Mouse (Mus musculus) frontal cortex, adult 2 months (tissue): ENCODE measurements at regions not wholly inside any gene's neighbourhood (a gene's known extent, or its start where the extent isn't known, plus 50 kb on each side); places are given as distances from the start of the nearest gene placed in this dataset.
"Not testable (repeated sequence)": the region's sequence is repeated elsewhere in the genome, so short reads cannot be mapped to it uniquely, and the experiment has no call there.

ENCODE experiments used
- DNase-seq, 2 experiments: peaks; one replicate each; pipeline ENCODE4 v3.0.0; 2022; ENCODE audit warnings: low spot score in 1 of 2; ENCODE audit errors: extremely low spot score in 1 of 2

DNA sequence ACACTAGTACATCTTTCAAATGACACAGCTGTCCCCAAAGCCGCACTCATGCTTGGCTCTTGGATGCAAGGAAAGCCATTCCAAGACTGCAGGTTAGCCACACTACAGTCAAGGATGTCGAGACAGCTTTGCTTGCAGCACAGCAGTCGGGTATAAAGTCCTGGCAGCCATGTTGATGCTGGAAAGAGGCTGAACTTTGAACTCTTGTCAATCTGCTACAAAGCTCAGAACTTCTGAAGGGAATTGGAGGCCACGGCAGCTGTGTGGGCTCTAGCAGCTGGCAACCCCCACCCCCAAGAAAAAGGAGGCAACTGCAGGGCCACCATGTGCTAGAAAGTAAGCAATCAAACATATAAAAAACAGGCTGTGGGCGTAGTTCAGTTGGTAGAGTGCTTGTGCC is 90.0 kb upstream of the Zcchc2 start:
- no peak for DNase-seq

- DNase-seq = no peak
Observed at GRCm38 (mm10) chr1:105900920-105901319, 89.3 kb upstream of the Zcchc2 start.

DNA sequence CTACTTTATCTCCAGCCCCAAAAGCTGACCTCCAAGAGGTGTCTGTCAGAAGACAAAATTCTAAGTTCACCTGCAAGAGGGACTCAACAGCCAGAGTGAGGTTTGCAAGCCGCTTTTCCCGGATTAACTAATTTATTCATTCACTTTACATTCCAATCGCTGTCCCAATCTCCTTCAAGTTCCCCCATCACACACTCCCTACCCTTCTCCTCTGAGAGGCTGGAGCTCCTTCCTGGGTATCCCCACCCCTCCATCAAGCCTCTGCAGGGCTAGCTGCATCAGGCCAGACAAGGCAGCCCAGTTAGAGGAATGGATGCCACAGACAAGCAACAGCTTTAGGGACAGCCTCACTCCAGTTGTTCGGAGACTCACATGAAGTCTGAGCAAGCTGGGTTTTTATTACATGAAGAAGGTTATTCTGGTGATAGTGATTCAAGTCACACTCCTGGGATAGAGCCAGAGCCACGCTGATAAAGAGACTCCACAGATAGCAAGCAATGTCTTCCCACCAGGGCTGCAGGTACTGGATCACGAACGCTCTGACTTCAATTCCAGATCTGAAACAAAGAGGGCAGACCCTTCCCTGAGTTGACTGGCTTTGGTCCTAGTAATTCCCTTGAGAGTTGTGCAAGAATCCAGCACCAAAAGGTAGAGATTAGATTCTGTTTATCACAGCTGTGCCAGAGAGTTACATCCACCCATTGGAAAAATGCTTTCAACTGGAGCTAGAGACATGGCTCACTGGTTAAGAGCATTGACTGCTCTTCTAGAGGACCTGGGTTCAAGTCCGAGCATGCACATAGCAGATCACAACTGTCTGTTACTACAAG is 86.7 kb upstream of the Zcchc2 start:
- DNase-seq = no peak

DNA sequence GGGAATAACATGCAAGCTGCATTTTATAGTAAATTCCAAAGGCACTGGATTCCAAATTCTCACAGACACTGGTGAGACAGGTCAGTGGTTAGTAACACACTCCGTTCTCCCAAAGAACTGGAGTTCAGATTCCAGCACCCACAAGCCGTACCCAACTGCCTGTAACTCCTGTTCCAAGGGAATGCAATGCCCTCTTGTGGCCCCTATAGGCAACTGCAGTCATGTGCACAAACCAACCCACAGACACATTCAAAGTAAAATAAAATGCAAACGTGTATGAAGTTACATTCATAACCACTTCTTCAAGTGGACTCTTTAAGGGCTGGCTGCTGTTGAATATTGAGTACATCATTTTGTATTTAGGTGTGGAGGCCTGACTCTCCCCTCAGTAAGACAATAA is 85.5 kb upstream of the Zcchc2 start:
- DNase-seq = no peak

DNA sequence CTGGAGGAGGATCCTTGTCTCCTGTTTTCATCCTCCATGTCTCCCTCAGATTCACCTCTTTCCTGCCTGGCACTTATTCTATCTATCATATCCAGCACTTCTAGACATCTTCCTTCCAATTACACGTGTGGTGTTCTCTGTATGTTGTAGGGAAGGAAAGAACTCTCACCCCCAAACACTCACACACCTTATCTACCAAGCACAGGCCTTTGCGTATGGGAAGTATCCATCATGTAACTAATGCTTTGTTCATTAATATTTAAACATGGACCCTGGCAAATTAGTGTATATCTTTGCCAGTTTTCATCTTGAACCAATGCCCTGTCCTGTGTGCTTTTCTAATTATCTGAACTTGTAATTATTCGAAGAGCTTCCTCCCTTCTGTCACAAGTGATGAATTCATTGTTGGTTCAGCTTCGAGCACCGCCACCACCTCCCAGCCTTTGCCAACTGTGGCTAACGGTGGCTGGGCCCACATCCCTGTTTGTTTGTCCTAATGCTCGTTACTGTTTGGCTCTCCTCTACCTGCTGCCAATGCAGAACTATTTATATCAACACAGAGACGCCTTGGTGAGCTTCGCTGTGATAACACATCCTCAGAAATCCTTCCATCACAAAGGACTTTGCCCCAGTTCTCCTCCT is 84.3 kb upstream of the Zcchc2 start:
- DNase-seq = no peak

DNA sequence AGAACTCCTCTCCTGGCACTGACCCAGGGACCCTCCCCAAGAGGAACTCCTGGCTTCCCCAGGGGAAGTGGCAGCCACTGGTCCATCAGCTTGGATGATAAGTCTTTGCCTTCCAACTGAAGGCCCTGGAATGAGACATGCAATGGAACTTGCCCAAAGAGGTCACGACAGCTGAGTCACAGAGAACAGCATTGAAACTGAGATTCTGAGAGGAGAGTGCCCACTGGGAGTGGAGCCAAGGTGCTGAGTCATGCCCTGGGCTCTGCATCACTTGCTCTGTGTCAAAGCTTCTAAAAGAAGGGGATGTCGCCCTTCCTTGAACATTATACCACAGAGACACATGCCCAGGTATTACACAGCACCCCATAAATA is 83.8 kb upstream of the Zcchc2 start:
- peak in 1 of 2 experiments; percentile 49 for DNase-seq

DNA sequence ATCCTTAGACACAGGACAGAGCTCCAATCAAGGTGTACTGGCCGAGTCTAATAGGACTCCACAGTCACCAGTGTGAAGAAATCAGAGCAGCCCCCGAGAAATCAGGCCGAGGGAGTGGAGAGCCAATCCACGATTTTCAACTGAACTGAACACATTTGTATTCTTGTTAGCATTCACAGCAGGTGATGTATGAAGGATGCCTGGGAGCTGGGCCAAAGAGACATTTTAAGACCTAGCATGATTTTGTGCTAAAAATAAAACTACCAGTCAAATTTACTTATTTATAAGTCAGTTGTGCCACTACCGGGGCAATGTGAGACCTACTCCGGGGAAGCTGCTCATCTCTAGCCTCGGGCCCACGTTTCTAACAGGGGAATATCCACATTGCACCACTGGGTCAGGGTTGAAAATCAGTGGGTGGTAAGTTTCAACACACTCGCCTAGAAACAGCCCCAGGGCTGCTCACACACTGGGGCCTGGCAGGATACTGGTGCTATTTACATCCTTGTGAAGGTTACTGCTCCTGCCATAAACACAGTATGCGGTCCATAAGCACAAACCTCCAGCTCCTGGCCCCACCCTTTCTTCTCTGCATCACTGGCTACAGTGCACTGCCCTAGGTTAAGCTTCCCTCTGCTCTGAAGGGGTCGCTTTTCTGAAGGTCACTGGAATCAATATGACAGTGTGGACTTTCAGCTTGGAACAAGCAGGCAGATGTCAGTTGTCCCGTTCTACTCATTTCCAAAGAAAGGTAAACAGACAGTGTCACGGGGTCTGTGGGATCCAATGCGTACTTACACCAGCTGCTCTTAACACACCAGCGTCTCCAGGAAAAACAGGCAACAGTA is 82.0 kb upstream of the Zcchc2 start:
- DNase-seq = peak in 1 of 2 experiments; percentile 56

DNA sequence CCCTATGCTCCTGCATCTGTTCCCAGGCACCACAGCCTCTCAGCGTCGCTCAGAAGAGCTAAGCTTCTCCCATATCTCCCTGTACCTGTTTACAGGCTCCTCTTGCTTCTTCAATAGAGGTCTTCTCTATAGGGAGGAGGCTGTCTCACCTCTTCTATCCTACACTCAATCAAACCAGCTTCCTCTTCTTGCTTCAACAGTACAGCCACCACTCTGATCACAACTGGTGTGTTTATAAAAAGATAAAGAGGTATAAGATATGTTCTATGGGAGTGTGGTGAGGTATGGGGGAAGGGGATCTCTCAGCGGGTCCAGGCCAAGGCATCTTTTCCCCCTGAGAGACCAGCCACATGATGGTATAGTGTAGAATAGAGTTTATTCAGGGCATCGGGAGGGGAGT is 81.1 kb upstream of the Zcchc2 start:
- no peak for DNase-seq

DNA sequence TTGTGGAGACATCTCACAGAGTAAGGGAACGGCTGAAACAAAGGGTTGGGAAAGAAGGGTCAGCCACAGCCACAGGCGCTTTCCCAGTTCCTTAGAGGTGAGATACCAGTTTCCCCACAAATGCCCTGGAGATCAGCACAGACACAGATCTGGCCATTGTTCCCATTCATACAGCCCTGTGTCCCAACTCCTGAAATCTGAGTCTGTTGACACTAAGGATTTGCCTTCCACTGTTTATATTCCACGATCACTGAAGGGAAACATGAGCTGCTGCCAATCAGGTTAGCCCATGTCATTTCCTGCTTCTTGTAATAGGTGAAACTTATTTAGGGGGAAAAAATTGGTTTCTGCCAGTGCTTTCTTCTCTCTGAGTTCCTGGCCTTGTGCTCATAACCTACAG is 78.5 kb upstream of the Zcchc2 start:
- no peak for DNase-seq

DNA sequence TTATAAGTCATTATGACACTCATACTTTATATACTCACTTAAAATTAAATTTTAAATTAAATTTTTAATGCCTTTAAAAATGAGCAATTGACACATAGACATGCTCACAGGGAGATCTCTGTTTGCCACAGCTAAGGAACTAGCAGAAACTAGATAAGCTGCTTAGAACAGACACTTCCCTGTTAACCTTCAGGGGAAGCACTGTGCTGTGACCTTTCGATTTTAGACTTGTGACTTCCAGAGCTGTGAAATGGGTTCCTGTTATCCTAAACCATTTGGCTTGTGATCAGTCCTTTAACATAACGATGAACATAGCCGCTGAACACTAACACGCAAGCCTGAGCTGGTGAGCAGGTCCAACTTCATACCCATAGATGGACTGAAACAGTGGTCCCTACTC is 68.4 kb upstream of the Zcchc2 start:
- no peak for DNase-seq

DNA sequence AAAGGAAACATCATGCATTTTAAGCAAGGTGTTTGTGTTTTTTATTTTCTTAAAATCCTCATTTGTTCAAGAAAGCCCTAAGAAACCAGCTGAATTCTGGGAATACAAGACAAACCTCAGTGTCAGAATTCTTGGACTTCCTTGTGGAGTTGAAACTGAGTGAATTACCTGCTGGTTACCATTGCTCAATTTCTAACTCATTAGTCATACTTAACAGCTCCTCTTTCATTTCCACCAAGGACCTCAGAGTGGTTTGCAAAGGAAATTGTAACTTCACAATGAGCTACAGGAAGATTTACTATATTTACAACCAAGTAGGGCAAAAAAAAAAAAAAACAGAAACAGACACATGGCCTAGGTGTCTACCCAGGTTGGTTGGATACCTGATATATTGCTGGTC is 67.6 kb upstream of the Zcchc2 start:
- DNase-seq = no peak

GRCm38 (mm10) chr1:105923001-105923400 is 67.2 kb upstream of the Zcchc2 start:
- DNase-seq = no peak

DNA sequence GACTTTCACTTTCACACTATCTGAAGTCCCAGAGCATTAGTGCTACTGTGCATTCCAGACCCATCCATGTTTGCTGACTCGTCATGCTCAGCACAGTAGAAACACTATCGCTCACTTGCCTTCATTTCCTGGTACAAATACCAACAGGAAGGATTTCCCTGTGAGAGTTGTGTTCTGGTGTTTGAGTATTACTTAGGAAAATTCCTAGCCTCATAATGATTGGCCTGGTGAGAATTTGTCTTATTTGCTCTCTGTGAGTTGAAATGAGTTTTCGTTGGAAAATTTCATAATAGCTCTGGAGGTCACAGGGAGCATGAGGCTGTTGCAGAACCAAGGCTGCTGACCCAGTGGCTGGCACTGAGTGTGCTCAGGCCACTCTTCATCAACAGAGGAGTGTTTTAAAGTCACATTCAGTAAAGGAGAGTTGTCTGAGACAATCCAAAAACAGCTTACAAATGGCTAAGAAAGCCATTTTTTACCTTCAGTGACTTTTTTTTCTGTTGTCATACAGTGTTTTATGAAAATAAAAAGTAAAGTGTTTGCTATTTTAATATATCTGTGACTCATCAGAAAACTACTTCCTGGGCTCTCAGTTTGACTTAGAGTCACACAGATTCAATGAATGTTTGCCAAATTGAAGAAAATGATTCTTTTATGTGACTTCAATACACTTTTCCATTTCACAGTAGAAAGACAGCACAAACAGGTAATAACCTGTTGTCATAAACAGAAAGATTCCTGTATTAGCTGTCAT is 64.4 kb upstream of the Zcchc2 start:
- DNase-seq = no peak

DNA sequence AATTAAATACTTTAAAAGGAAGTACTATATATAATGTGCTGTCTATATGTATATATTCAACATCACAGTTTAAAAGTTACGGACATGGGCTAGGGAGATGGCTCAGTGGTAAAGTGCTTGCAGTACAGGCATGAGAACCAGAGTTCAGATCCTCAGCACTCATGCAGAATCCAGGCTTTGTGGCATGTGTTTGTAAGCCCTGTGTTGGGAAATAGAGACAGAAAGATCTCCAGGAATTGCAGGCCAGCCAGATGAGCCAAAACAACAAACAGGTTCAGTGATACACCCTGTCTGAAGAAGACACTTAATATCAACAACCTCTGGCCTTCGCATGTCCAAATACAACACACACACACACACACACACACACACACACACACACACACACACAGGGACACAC is 63.3 kb upstream of the Zcchc2 start:
- DNase-seq = no peak

DNA sequence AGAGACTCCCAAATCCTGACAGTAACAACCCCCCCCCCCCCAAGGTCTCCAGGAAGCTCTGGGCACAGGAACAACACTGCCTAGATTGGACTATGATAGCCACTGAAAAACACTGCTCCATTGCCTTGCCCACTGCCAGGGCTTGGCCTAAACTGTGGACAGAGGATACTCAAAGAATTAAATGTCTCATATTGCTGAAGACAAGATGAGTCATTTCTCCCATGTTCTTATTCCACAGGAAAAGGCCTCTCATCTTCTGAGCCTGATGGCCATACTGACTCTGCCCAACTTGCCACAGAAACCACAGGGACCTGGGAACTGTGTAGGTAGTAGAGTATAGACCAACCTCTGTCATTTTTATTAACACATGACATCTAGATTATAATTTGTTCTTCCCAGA is 59.4 kb upstream of the Zcchc2 start:
- no peak for DNase-seq

- DNase-seq = not testable (repeated sequence)
Observed at GRCm38 (mm10) chr1:105934171-105934570, 56.0 kb upstream of the Zcchc2 start.
